Mouse (Mus musculus) kidney, postnatal 0 days (tissue): ENCODE results near the gene Tmem163. TPM values are rescaled to one million over a fixed set of nuclear protein-coding genes. Genes with fewer than 3 reads are reported as not detected.

Experiments
- ATAC-seq: fragments of 200-750 bp; cut with Nextera tagmentation; replicated peaks from 2 replicates; pipeline ENCODE4 v1.8.0; 2017; ENCODE audit warnings: low read depth, moderate number of reproducible peaks, moderate TSS enrichment, moderate library complexity; ENCODE audit not compliant: low FRiP score
- DNase-seq: peaks from one replicate; pipeline ENCODE4 v3.0.0-alpha.2; 2016; ENCODE audit warnings: low spot score
- H3K27ac ChIP-seq: fragments of 300-500 bp; sonication (generic); 2 replicates; pipeline ENCODE4 v1.5.1; 2014; ENCODE audit warnings: mild to moderate bottlenecking
- H3K27me3 ChIP-seq: fragments of 300-500 bp; sonication (generic); 2 replicates; pipeline ENCODE4 v1.6.1; 2014; ENCODE audit warnings: low read length, mixed read lengths; ENCODE audit not compliant: insufficient read depth
- H3K36me3 ChIP-seq: fragments of 300-500 bp; sonication (generic); 2 replicates; pipeline ENCODE4 v1.6.1; 2014; ENCODE audit warnings: low read length, mixed read lengths; ENCODE audit not compliant: insufficient read depth
- H3K4me1 ChIP-seq: fragments of 300-500 bp; sonication (generic); replicated peaks from 2 replicates; pipeline ENCODE4 v1.6.1; 2014; ENCODE audit warnings: antibody characterized with exemption, low read length, mixed read lengths; ENCODE audit not compliant: insufficient read depth
- H3K4me2 ChIP-seq: fragments of 300-500 bp; sonication (generic); 2 replicates; pipeline ENCODE4 v1.6.1; 2014; ENCODE audit warnings: mild to moderate bottlenecking, low read length, moderate library complexity, mixed read lengths
- H3K4me3 ChIP-seq: fragments of 300-500 bp; sonication (generic); replicated peaks from 2 replicates; pipeline ENCODE4 v1.5.1; 2014; ENCODE audit warnings: low read depth, low read length
- H3K9ac ChIP-seq: fragments of 300-500 bp; sonication (generic); 2 replicates; pipeline ENCODE4 v1.6.1; 2014; ENCODE audit warnings: low read depth, low read length
- H3K9me3 ChIP-seq: fragments of 300-500 bp; sonication (generic); replicated peaks from 2 replicates; pipeline ENCODE4 v1.6.1; 2016; ENCODE audit warnings: low read length, inconsistent platforms, mixed read lengths
- CTCF ChIP-seq: IDR thresholded peaks from 2 replicates; pipeline ENCODE4 v1.5.1; 2016; ENCODE audit warnings: antibody characterized with exemption, low read depth, mild to moderate bottlenecking, moderate library complexity
- WGBS: fragments of 180-500 bp; shearing (Covaris S2); extraction: QIAGEN DNeasy Blood & Tissue Kit; methylation state at CpG from one replicate; pipeline ENCODE4 v1.1.7; 2014; 5-methylcytosine and 5-hydroxymethylcytosine counted together
- polyA plus RNA-seq: library from polyadenylated mRNA; unstranded; fragments of >200 nt; fragmentation: Nextera tagmentation; extraction: Ambion mirVana; gene quantifications from 2 replicates; pipeline ENCODE4 v1.2.1, GENCODE M21; 2015

The Tmem163 gene
- polyA plus RNA-seq, 1 experiment from 2014 or later = 2.1 TPM

- Histone ChIP-seq H3K27me3 (no peaks in the 10 kb centered on the region), H3K4me1 (no peaks in the 10 kb centered on the region), H3K4me2 (no peak overlapping the region), H3K36me3 (no peaks in the 10 kb centered on the region), H3K9me3 (no peaks in the 10 kb centered on the region), H3K4me3 (no peak overlapping the region), H3K9ac (no peak overlapping the region), H3K27ac (no peak overlapping the region)
- TF ChIP-seq CTCF = peak; percentile 56
- WGBS = 82% methylated on average over 1 of the region's 1 CpGs
- no peak for ATAC-seq
- DNase-seq = peak; percentile 3
Measured at GRCm38 (mm10) chr1:127702187-127702586, 22.8 kb upstream of the Tmem163 start.

GRCm38 (mm10) chr1:127696533-127696932, 17.2 kb upstream of the Tmem163 start:
- no peak overlapping the region for H3K4me2 ChIP-seq
- H3K27ac ChIP-seq = no peak overlapping the region
- no peaks in the 10 kb centered on the region for H3K36me3 ChIP-seq
- no peaks in the 10 kb centered on the region for H3K4me1 ChIP-seq
- H3K9ac ChIP-seq = no peak overlapping the region
- 30% methylated on average over 2 of the region's 2 CpGs for WGBS
- TF ChIP-seq CTCF = peak; percentile 50
- H3K4me3 ChIP-seq = no peak overlapping the region
- DNase-seq (peak; percentile 47), ATAC-seq (no peak)
- H3K27me3 ChIP-seq = no peaks in the 10 kb centered on the region
- H3K9me3 ChIP-seq = no peaks in the 10 kb centered on the region

GRCm38 (mm10) chr1:127677661-127678580, 1.4 kb downstream of the Tmem163 start:
- DNase-seq = no peak

GRCm38 (mm10) chr1:127677131-127677631, 2.2 kb downstream of the Tmem163 start:
- Histone ChIP-seq H3K9ac (peak overlapping the region; percentile 38; the same call in 1 of the 2 replicates), H3K27me3 (peaks cover 39% of the 10 kb centered on the region), H3K4me1 (no peaks in the 10 kb centered on the region; the same call in 1 of the 2 replicates), H3K27ac (no peak overlapping the region), H3K4me2 (peak overlapping the region; percentile 92), H3K9me3 (no peaks in the 10 kb centered on the region), H3K4me3 (peak overlapping the region; percentile 50), H3K36me3 (no peaks in the 10 kb centered on the region)
- ATAC-seq = peak; percentile 38
- WGBS = under 1% methylated on average over 44 of the region's 44 CpGs
- TF ChIP-seq CTCF = no peak
- DNase-seq = no peak

More at GRCm38 (mm10) chr1:127677661-127678580, 1.4 kb downstream of the Tmem163 start:
- H3K9ac ChIP-seq = peak overlapping the region; percentile 38; the same call in 1 of the 2 replicates
- H3K27me3 ChIP-seq = peaks cover 39% of the 10 kb centered on the region
- peak overlapping the region; percentile 92 for H3K4me2 ChIP-seq
- H3K9me3 ChIP-seq = no peaks in the 10 kb centered on the region
- WGBS = 3% methylated on average over 53 of the region's 64 CpGs
- H3K27ac ChIP-seq = no peak overlapping the region
- no peaks in the 10 kb centered on the region for H3K36me3 ChIP-seq
- H3K4me3 ChIP-seq = peak overlapping the region; percentile 50
- peak; percentile 58 for ATAC-seq
- TF ChIP-seq CTCF = no peak
- no peaks in the 10 kb centered on the region; the same call in 1 of the 2 replicates for H3K4me1 ChIP-seq

GRCm38 (mm10) chr1:127676516-127677099, 2.7 kb downstream of the Tmem163 start:
- no peaks in the 10 kb centered on the region for H3K36me3 ChIP-seq
- H3K27ac ChIP-seq = no peak overlapping the region
- H3K4me3 ChIP-seq = peak overlapping the region; percentile 50
- no peaks in the 10 kb centered on the region for H3K9me3 ChIP-seq
- DNase-seq (no peak), ATAC-seq (no peak)
- H3K4me2 ChIP-seq = peak overlapping the region; percentile 92
- no peak overlapping the region for H3K9ac ChIP-seq
- H3K4me1 ChIP-seq = no peaks in the 10 kb centered on the region; the same call in 1 of the 2 replicates
- TF ChIP-seq CTCF = no peak
- H3K27me3 ChIP-seq = peaks cover 39% of the 10 kb centered on the region
- 5% methylated on average over 25 of the region's 25 CpGs for WGBS

GRCm38 (mm10) chr1:127676116-127676515, 3.2 kb downstream of the Tmem163 start:
- Histone ChIP-seq H3K36me3 (no peaks in the 10 kb centered on the region), H3K4me2 (no peak overlapping the region), H3K9me3 (no peaks in the 10 kb centered on the region), H3K27ac (no peak overlapping the region), H3K27me3 (peaks cover 39% of the 10 kb centered on the region), H3K4me1 (no peaks in the 10 kb centered on the region; the same call in 1 of the 2 replicates), H3K4me3 (no peak overlapping the region), H3K9ac (no peak overlapping the region)
- TF ChIP-seq CTCF = no peak
- 34% methylated on average over 12 of the region's 12 CpGs for WGBS
- ATAC-seq = no peak
- no peak for DNase-seq
